Mouse (Mus musculus): ENCODE measurements around the gene Pcif1.

DNA sequence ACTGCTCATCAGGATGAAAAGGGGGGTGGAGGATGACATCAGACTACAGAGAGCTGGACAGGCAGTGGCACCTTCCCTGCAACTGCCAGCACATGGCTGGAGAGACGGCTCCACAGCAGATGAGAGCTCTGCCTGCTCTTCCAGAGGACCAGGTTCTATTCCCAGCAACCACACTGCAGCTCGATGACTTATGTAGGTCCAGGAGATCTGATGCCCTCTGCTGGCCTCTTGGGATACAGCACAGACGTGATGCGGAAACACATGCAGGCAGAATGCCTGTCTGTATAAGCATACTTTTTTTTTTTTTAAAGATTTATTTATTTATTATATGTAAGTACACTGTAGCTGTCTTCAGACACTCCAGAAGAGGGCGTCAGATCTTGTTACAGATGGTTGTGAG, 39.2 kb downstream of the Pcif1 start:
- TF ChIP-seq MYOG (IDR thresholded peaks at IDR 0.05; ENCODE audit: control insufficient read depth, extremely low read depth, insufficient read length), result no peak
- no peak for TF ChIP-seq MAX (IDR thresholded peaks at IDR 0.05)
- TF ChIP-seq CTCF (IDR thresholded peaks at IDR 0.05; ENCODE audit: control insufficient read depth, insufficient read depth, insufficient read length), result no peak
- TF ChIP-seq USF1 (IDR thresholded peaks at IDR 0.05; ENCODE audit: low read depth), result no peak
- no peak for TF ChIP-seq MYOD1 (IDR thresholded peaks at IDR 0.05; ENCODE audit: control insufficient read depth, insufficient read length, low read depth)

All from C2C12 (cell line).